Mouse (Mus musculus) frontal cortex, adult 2 months (tissue): ENCODE measurements around the gene Zfp1. TPM values are rescaled to one million over a fixed set of nuclear protein-coding genes. Genes with fewer than 3 reads are reported as not detected.
"Not testable (repeated sequence)": the region's sequence is repeated elsewhere in the genome, so short reads cannot be mapped to it uniquely, and the experiment has no call there.

Experiments
- DNase-seq, 2 experiments: peaks; one replicate each; pipeline ENCODE4 v3.0.0; 2022; ENCODE audit warnings: low spot score in 1 of 2; ENCODE audit errors: extremely low spot score in 1 of 2
- polyA plus RNA-seq: library from polyadenylated mRNA; depleted of rRNA; stranded (reverse); fragments of >200 nt; gene quantifications from 2 replicates; pipeline ENCODE4 v1.2.3, GENCODE M21; 2012

Gene Zfp1
- polyA plus RNA-seq, 1 experiment, result 30.3 TPM

GRCm38 (mm10) chr8:111624853-111625221 lies 18.4 kb upstream of the Zfp1 start:
- DNase-seq, result no peak

DNA sequence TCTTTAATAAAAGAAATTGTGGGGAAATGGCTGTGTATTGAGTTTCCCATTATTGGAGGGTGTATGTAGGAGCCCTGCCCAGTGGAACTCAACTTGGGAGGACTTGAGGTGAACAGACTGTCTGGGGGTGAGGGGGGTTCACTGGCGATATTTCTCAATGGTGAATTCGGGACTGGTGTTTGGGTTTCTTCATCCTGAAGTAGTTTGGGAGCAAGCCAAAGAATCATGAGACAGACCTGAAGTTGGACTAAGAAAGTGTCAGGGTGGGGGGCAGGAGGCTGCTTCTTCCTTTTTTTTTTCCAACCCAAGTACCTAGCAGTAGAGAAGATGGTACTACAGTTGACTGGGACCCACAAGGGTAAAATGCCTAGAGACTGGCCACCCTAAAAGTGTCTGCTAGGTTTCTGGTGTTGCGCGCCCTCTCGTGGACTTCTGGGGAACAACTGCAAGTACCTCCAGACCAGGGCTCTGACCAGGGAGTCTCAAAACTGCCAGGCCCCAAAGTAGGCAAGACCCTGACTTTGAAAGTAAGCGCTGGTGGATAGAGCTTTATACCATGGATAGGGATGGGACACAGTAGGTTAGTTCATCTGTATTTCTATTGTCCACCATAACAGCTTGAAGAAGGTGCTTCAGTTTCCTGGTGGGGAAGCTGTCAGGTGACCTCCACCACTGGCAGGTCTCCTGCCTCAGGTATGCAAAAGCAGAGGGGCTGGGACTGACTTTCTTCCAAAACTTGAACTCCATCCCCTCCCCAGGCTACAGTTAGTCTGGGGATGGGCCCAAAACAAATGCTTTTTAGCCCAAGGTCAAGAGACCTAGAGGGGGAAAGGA lies 17.3 kb upstream of the Zfp1 start:
- DNase-seq, result peak in 1 of 2 experiments; percentile 86

GRCm38 (mm10) chr8:111626528-111626820 lies 16.7 kb upstream of the Zfp1 start:
- DNase-seq, result peak in 1 of 2 experiments; percentile 69

- DNase-seq, result no peak
Observed at GRCm38 (mm10) chr8:111626933-111627332, 16.3 kb upstream of the Zfp1 start.

DNA sequence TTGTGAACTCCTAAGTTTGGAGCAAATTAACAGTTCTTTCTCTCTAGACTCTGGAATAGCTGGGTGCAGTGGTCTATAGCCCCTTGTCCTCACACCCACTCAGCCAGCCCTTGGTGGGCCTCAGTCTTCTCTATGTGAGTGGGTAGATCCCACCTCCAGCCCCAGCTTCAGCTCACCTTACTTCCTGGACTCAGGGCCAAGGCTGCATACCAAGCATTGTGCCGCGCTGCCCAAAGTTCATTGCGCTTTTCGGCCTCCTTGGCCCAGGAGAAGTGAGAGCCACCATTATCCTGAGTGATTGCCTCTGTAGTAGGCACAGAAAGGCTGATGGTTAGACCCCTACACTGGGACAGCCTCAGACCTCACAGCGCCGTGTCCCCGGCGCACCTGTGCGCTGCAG lies 15.3 kb upstream of the Zfp1 start:
- DNase-seq, result no peak

DNA sequence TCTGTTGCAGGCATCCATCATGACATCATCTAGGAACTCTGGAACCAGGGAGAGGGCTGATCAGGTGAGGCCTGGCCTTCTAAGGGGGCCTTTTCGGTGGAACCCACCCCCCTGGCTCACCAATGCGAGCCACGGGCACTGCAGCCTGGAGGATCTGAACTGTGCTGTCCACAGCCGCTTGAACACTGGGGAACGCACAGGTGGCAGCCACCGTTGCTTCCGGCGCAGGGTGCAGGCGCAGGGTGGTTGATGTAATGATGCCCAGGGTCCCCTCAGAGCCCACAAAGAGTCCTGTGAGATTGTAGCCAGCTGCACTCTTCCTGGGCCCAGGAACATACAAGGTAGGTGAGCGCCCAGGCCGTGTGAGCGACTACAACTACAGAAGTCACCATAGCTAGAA lies 14.8 kb upstream of the Zfp1 start:
- DNase-seq, result no peak

DNA sequence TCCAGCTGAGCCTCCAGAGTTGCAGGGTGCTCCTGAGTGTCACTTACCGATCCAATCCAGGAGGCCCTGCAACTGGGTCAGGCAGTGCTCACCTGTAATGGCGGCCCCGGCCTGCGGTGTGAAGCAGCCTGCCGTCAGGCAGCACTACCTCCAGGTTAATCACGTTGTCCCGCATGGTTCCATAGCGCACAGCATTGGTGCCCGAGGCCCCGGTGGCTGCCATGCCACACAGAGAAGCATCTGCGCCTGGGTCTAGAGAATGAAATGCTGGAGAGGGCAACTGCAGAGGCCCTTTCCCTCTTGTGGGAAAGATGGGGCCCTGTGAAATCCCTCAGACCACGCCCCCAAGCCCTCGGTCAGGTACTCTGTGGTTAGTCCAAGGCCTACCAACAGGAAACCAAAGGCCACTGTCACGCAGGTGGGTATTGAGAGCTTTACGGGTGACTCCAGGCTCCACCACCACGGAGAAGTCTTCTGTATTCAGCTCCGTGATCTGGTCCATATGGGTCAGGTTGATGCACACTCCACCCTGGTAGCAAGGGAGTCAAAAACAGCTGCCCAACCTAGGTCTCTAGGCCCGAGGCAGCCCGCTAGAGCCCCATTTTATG lies 14.2 kb upstream of the Zfp1 start:
- DNase-seq, result no peak

DNA sequence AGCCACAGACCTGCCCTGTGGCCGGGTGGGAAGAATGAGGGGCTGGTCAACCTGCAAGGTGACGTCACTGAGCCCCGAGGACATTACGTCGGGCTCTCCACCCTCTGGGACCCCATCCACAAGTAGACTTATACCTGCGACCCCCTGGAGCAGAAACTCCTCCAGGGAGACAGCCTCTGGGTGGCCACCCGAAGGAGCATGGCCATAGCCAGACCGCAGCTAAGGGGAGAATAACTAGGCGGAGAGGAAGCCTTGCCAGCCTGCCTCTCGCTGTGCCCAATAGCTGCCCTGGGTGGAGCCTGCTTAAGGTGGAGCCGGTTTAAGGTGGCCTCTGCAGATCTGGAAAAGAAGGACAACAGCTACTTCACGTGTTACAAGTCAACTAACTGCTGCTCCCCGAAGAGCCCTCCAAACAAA lies 13.1 kb upstream of the Zfp1 start, which contains the start of gene Ldhd:
Gene Ldhd, minus strand, starts transcription at position 270 of the 417 bp plus-strand sequence.
- peak in 1 of 2 experiments; percentile 72 for DNase-seq

DNA sequence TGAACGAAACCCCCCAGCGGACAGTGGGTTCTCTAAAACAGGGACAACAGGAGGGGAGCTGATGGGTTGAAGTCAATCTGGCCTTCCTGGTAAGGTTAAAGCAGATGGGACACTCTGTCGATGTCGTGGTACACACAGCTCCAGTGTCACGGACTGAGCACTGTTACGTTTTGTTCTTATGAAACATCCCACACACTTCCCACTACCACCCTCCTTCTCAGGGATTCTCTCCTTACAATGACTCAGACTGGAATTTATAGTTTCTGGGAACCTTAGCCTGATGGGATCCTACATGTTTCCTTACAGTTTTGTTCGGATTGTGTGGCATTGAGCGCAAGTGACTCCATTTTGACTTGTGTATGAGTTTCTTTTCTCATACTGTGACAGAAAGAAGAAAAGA lies 11.6 kb upstream of the Zfp1 start:
- peak in 1 of 2 experiments; percentile 58 for DNase-seq

GRCm38 (mm10) chr8:111632976-111633375 lies 10.2 kb upstream of the Zfp1 start:
- DNase-seq, result no peak

DNA sequence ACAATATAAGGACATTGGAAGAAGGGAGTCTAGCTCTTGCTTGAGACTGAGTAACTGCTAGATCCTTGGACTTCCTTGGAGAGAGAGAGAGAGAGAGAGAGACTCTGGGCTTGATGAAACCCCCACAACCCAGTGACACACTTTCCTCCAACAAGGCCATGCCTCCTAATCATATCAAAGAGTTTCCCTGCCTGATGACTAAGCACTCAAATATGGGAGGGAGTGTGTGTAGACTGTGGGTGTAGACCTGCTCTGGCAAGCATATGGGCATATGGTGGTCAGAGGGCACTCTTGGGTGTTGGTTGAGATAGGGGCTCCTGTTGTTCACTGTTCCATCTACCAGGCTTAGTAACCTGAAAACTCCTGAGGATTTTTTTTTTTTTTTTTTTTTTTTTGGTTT lies 5.1 kb upstream of the Zfp1 start:
- DNase-seq, result no peak

DNA sequence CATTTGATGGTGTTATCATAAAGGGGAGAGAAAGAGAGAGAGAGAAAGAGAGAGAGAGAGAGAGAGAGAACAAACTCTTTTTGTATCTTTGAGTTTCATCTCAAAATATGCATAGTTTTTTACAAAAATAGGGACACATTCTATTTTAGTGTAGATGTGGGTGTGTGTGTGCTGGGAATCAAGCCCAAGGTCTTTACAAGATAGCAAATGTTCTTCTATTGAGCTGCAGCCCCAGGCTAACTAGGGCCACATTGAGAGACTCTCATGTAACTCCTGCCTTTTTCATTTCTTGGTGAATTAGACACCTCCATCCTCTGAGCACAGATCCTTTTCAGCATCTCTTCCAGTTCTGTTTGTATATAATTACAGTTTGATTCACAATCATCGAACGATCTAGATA lies 2.1 kb upstream of the Zfp1 start:
- DNase-seq, result peak in 1 of 2 experiments; percentile 45

GRCm38 (mm10) chr8:111642496-111642895 lies 705 bp upstream of the Zfp1 start:
- DNase-seq, result no peak

GRCm38 (mm10) chr8:111642939-111643263 lies 300 bp upstream of the Zfp1 start:
- DNase-seq, result no peak

- not testable (repeated sequence) for DNase-seq
Observed at GRCm38 (mm10) chr8:111644286-111645051, 1.3 kb downstream of the Zfp1 start.

DNA sequence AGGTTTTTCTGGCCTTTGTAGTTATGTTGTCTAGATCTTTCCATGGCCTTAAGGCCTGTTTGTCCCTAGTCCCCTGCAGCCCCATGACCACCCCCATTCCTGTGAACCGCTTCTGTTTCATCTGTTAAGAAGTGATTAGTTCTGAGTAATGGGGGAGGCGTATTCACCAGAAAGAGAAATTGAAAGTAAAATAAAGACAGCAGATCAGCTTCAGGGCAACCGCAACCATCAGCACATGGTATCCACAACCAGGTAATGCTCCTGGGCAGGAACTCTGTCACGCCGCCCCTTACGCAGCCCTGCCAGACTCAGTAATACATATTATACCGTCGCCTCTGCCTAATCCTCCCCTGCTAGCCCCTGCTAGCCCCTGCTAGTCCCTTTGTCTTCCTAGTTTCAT lies 2.5 kb downstream of the Zfp1 start:
- no peak for DNase-seq

- DNase-seq, result no peak
Observed at GRCm38 (mm10) chr8:111648834-111649233, 5.6 kb downstream of the Zfp1 start.

DNA sequence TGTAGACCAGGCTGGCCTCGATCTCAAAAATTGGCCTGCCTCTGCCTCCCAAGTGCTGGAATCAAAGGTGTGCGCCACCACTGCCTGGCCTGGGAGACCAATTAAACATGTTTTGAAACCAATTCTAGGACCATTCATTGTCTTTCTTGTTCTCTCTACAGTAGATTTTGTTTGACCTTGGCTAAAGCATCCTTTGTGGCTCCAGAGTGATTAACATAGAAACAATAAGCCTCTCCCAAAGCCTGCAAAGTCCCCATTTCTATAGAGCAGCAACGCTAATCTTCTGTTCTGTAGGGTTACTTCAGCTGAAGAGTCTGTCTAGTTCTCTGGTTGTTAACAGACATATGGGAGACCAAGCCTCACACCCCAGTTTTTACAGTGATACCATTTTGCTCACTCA lies 7.5 kb downstream of the Zfp1 start:
- no peak for DNase-seq

- DNase-seq, result no peak
Observed at GRCm38 (mm10) chr8:111653524-111653923, 10.3 kb downstream of the Zfp1 start.

- no peak for DNase-seq
Observed at GRCm38 (mm10) chr8:111657312-111657854, 14.2 kb downstream of the Zfp1 start.

- peak in 1 of 2 experiments; percentile 14 for DNase-seq
Observed at GRCm38 (mm10) chr8:111658819-111659423, 15.7 kb downstream of the Zfp1 start.
